Mouse (Mus musculus) lung, adult 2 months (tissue): Measurements from ENCODE around the gene Rps6ka2.

ENCODE experiments used
- CTCF ChIP-seq: fragments of 200-500 bp; IDR thresholded peaks from 2 replicates; pipeline ENCODE4 v1.5.1; 2011; ENCODE audit warnings: mild to moderate bottlenecking, low read length, control low read depth; ENCODE audit not compliant: insufficient read depth
- POLR2A ChIP-seq: fragments of 200-500 bp; IDR thresholded peaks from 2 replicates; pipeline ENCODE4 v1.6.1; 2011; ENCODE audit warnings: low read depth, mild to moderate bottlenecking, control low read depth, low read length, borderline replicate concordance; ENCODE audit errors: extremely low read depth

DNA sequence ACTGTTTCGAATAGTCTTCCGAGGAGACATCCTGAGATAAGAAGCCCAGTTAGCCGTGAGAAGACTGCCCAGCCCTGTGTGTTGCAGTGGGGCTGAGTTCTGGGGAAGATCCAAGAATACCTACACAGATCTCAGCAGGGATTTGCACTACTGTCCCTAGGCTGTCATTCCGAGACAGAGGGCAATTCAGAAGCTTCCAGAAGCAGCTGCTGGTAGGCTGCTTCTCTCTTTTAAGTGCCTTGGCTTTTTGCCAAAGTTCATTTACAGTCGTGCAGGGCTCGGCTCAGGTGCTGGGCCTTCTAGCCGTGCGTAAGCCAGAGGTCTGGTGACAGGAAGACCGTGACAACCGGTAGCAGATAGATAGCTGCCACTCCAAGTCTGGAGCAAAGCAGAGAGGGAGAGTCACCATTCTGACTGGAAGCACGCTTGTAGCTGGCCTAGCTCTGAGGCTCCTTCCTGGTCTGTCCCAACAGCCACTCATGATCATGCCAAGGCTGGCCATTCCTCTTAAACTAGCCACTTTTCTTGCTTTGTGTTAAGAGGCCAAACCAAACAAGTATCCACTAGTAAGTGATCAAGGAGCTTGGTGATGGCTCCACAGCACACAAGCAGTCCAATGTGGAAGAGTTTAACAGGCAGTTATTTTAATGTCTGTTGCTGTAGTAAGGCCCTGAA is 49.3 kb downstream of the Rps6ka2 start:
- TF ChIP-seq POLR2A (no peak), CTCF (no peak)
